Mouse (Mus musculus): ENCODE measurements around the gene Gpr155. TPM values are rescaled to one million over a fixed set of nuclear protein-coding genes. Genes with fewer than 3 reads are reported as not detected.

Gene Gpr155
- polyA plus RNA-seq, 1 experiment from 2014 or later, result 2.7 TPM

- Histone ChIP-seq H3K4me3 (ENCODE audit: low read depth, low read length) (no peak overlapping the region), H3K27me3 (ENCODE audit: control insufficient read depth, insufficient read depth, low read length) (no peaks in the 10 kb centered on the region), H3K4me2 (ENCODE audit: low read depth, low read length, severe bottlenecking) (no peak overlapping the region), H3K9me3 (ENCODE audit: control insufficient read depth, low read length) (no peaks in the 10 kb centered on the region), H3K36me3 (ENCODE audit: control insufficient read depth, insufficient read depth, low read length) (no peaks in the 10 kb centered on the region), H3K9ac (ENCODE audit: low read length) (no peak overlapping the region), H3K4me1 (replicated peaks; ENCODE audit: control insufficient read depth, insufficient read depth, low read length) (0 out of 2 replicates have a peak, but pooled peaks cover 2% of the 10 kb centered on the region), H3K27ac (ENCODE audit: low read depth, low read length) (no peak overlapping the region)
- DNase-seq (ENCODE audit: low spot score) (no peak), ATAC-seq (replicated peaks; ENCODE audit: low FRiP score) (no peak)
- WGBS, result 65% methylated on average over 7 of the region's 7 CpGs
Measured at GRCm38 (mm10) chr2:73351927-73352374, 34.4 kb downstream of the Gpr155 start.

- DNase-seq (ENCODE audit: low spot score), result no peak
- no peaks in the 10 kb centered on the region for H3K9me3 ChIP-seq (ENCODE audit: control insufficient read depth, low read length)
- H3K4me1 ChIP-seq (replicated peaks; ENCODE audit: control insufficient read depth, insufficient read depth, low read length), result 0 out of 2 replicates have a peak, but pooled peaks cover 2% of the 10 kb centered on the region
- WGBS, result 56% methylated on average over 5 of the region's 5 CpGs
- no peak overlapping the region for H3K4me2 ChIP-seq (ENCODE audit: low read depth, low read length, severe bottlenecking)
- no peak overlapping the region for H3K9ac ChIP-seq (ENCODE audit: low read length)
- H3K4me3 ChIP-seq (ENCODE audit: low read depth, low read length), result no peak overlapping the region
- ATAC-seq (replicated peaks; ENCODE audit: low FRiP score), result no peak
- H3K27ac ChIP-seq (ENCODE audit: low read depth, low read length), result no peak overlapping the region
- H3K27me3 ChIP-seq (ENCODE audit: control insufficient read depth, insufficient read depth, low read length), result no peaks in the 10 kb centered on the region
- no peaks in the 10 kb centered on the region for H3K36me3 ChIP-seq (ENCODE audit: control insufficient read depth, insufficient read depth, low read length)
Measured at GRCm38 (mm10) chr2:73351496-73351895, 34.9 kb downstream of the Gpr155 start.

- Histone ChIP-seq H3K9ac (ENCODE audit: low read length) (no peak overlapping the region), H3K27me3 (ENCODE audit: control insufficient read depth, insufficient read depth, low read length) (no peaks in the 10 kb centered on the region), H3K4me2 (ENCODE audit: low read depth, low read length, severe bottlenecking) (no peak overlapping the region), H3K9me3 (ENCODE audit: control insufficient read depth, low read length) (no peaks in the 10 kb centered on the region), H3K27ac (ENCODE audit: low read depth, low read length) (no peak overlapping the region), H3K4me1 (replicated peaks; ENCODE audit: control insufficient read depth, insufficient read depth, low read length) (0 out of 2 replicates have a peak, but pooled peaks cover 2% of the 10 kb centered on the region), H3K36me3 (ENCODE audit: control insufficient read depth, insufficient read depth, low read length) (no peaks in the 10 kb centered on the region), H3K4me3 (ENCODE audit: low read depth, low read length) (no peak overlapping the region)
- no peak for ATAC-seq (replicated peaks; ENCODE audit: low FRiP score)
- WGBS, result 89% methylated on average over 6 of the region's 6 CpGs
- DNase-seq (ENCODE audit: low spot score), result no peak
Measured at GRCm38 (mm10) chr2:73348221-73348620, 38.2 kb downstream of the Gpr155 start.

GRCm38 (mm10) chr2:73347766-73348165 is 38.6 kb downstream of the Gpr155 start:
- WGBS, result 79% methylated on average over 9 of the region's 9 CpGs
- no peak overlapping the region for H3K9ac ChIP-seq (ENCODE audit: low read length)
- no peak overlapping the region for H3K27ac ChIP-seq (ENCODE audit: low read depth, low read length)
- H3K4me2 ChIP-seq (ENCODE audit: low read depth, low read length, severe bottlenecking), result no peak overlapping the region
- H3K36me3 ChIP-seq (ENCODE audit: control insufficient read depth, insufficient read depth, low read length), result no peaks in the 10 kb centered on the region
- no peak overlapping the region for H3K4me3 ChIP-seq (ENCODE audit: low read depth, low read length)
- H3K4me1 ChIP-seq (replicated peaks; ENCODE audit: control insufficient read depth, insufficient read depth, low read length), result 0 out of 2 replicates have a peak, but pooled peaks cover 2% of the 10 kb centered on the region
- H3K9me3 ChIP-seq (ENCODE audit: control insufficient read depth, low read length), result no peaks in the 10 kb centered on the region
- ATAC-seq (replicated peaks; ENCODE audit: low FRiP score) (no peak), DNase-seq (ENCODE audit: low spot score) (no peak)
- H3K27me3 ChIP-seq (ENCODE audit: control insufficient read depth, insufficient read depth, low read length), result no peaks in the 10 kb centered on the region

GRCm38 (mm10) chr2:73347136-73347535 is 39.2 kb downstream of the Gpr155 start:
- Histone ChIP-seq H3K9me3 (ENCODE audit: control insufficient read depth, low read length) (no peaks in the 10 kb centered on the region), H3K36me3 (ENCODE audit: control insufficient read depth, insufficient read depth, low read length) (no peaks in the 10 kb centered on the region), H3K4me1 (replicated peaks; ENCODE audit: control insufficient read depth, insufficient read depth, low read length) (0 out of 2 replicates have a peak, but pooled peaks cover 2% of the 10 kb centered on the region), H3K27me3 (ENCODE audit: control insufficient read depth, insufficient read depth, low read length) (no peaks in the 10 kb centered on the region), H3K9ac (ENCODE audit: low read length) (no peak overlapping the region), H3K4me2 (ENCODE audit: low read depth, low read length, severe bottlenecking) (no peak overlapping the region), H3K27ac (ENCODE audit: low read depth, low read length) (no peak overlapping the region), H3K4me3 (ENCODE audit: low read depth, low read length) (no peak overlapping the region)
- 71% methylated on average over 6 of the region's 6 CpGs for WGBS
- DNase-seq (ENCODE audit: low spot score) (no peak), ATAC-seq (replicated peaks; ENCODE audit: low FRiP score) (no peak)

GRCm38 (mm10) chr2:73346345-73347086 is 39.9 kb downstream of the Gpr155 start:
- H3K4me1 ChIP-seq (replicated peaks; ENCODE audit: control insufficient read depth, insufficient read depth, low read length), result no peaks in the 10 kb centered on the region
- no peak overlapping the region for H3K4me2 ChIP-seq (ENCODE audit: low read depth, low read length, severe bottlenecking)
- H3K36me3 ChIP-seq (ENCODE audit: control insufficient read depth, insufficient read depth, low read length), result no peaks in the 10 kb centered on the region
- H3K27ac ChIP-seq (ENCODE audit: low read depth, low read length), result no peak overlapping the region
- DNase-seq (ENCODE audit: low spot score) (no peak), ATAC-seq (replicated peaks; ENCODE audit: low FRiP score) (no peak)
- H3K9me3 ChIP-seq (ENCODE audit: control insufficient read depth, low read length), result no peaks in the 10 kb centered on the region
- 79% methylated on average over 13 of the region's 13 CpGs for WGBS
- H3K27me3 ChIP-seq (ENCODE audit: control insufficient read depth, insufficient read depth, low read length), result no peaks in the 10 kb centered on the region
- no peak overlapping the region for H3K9ac ChIP-seq (ENCODE audit: low read length)
- no peak overlapping the region for H3K4me3 ChIP-seq (ENCODE audit: low read depth, low read length)

GRCm38 (mm10) chr2:73345204-73345603 is 41.2 kb downstream of the Gpr155 start:
- no peaks in the 10 kb centered on the region for H3K4me1 ChIP-seq (replicated peaks; ENCODE audit: control insufficient read depth, insufficient read depth, low read length)
- H3K4me2 ChIP-seq (ENCODE audit: low read depth, low read length, severe bottlenecking), result no peak overlapping the region
- no peak overlapping the region for H3K9ac ChIP-seq (ENCODE audit: low read length)
- ATAC-seq (replicated peaks; ENCODE audit: low FRiP score) (no peak), DNase-seq (ENCODE audit: low spot score) (no peak)
- no peaks in the 10 kb centered on the region for H3K27me3 ChIP-seq (ENCODE audit: control insufficient read depth, insufficient read depth, low read length)
- H3K36me3 ChIP-seq (ENCODE audit: control insufficient read depth, insufficient read depth, low read length), result no peaks in the 10 kb centered on the region
- no peaks in the 10 kb centered on the region for H3K9me3 ChIP-seq (ENCODE audit: control insufficient read depth, low read length)
- WGBS, result 81% methylated on average over 4 of the region's 4 CpGs
- no peak overlapping the region for H3K4me3 ChIP-seq (ENCODE audit: low read depth, low read length)
- no peak overlapping the region for H3K27ac ChIP-seq (ENCODE audit: low read depth, low read length)

GRCm38 (mm10) chr2:73343701-73344100 is 42.7 kb downstream of the Gpr155 start:
- Histone ChIP-seq H3K9ac (ENCODE audit: low read length) (no peak overlapping the region), H3K4me2 (ENCODE audit: low read depth, low read length, severe bottlenecking) (no peak overlapping the region), H3K27ac (ENCODE audit: low read depth, low read length) (no peak overlapping the region), H3K27me3 (ENCODE audit: control insufficient read depth, insufficient read depth, low read length) (no peaks in the 10 kb centered on the region), H3K4me1 (replicated peaks; ENCODE audit: control insufficient read depth, insufficient read depth, low read length) (no peaks in the 10 kb centered on the region), H3K9me3 (ENCODE audit: control insufficient read depth, low read length) (no peaks in the 10 kb centered on the region), H3K4me3 (ENCODE audit: low read depth, low read length) (no peak overlapping the region), H3K36me3 (ENCODE audit: control insufficient read depth, insufficient read depth, low read length) (no peaks in the 10 kb centered on the region)
- 95% methylated on average over 5 of the region's 5 CpGs for WGBS
- no peak for DNase-seq (ENCODE audit: low spot score)
- ATAC-seq (replicated peaks; ENCODE audit: low FRiP score), result no peak

GRCm38 (mm10) chr2:73338415-73338814 is 48.0 kb downstream of the Gpr155 start:
- Histone ChIP-seq H3K36me3 (ENCODE audit: control insufficient read depth, insufficient read depth, low read length) (no peaks in the 10 kb centered on the region), H3K4me2 (ENCODE audit: low read depth, low read length, severe bottlenecking) (no peak overlapping the region), H3K27ac (ENCODE audit: low read depth, low read length) (no peak overlapping the region), H3K4me1 (replicated peaks; ENCODE audit: control insufficient read depth, insufficient read depth, low read length) (no peaks in the 10 kb centered on the region), H3K27me3 (ENCODE audit: control insufficient read depth, insufficient read depth, low read length) (no peaks in the 10 kb centered on the region), H3K9me3 (ENCODE audit: control insufficient read depth, low read length) (no peaks in the 10 kb centered on the region), H3K4me3 (ENCODE audit: low read depth, low read length) (no peak overlapping the region), H3K9ac (ENCODE audit: low read length) (no peak overlapping the region)
- no peak for ATAC-seq (replicated peaks; ENCODE audit: low FRiP score)
- DNase-seq (ENCODE audit: low spot score), result no peak
- 78% methylated on average over 8 of the region's 8 CpGs for WGBS
